In genomic region chr11:45174071-45174470, GRCm38 (mm10) we compare ENCODE assay signal across 17 mouse cellular contexts.
"Had no signal": no experiment of that assay in that cellular context is flagged by ENCODE, and none has a peak within 500 bp of the region (broad histone marks: within the 10 kb centered on the region; RNA-seq: fewer than 3 reads in every experiment).

No protein-coding gene starts in this region.

- H3K4me1 ChIP-seq: midbrain, embryonic 12.5 days; neural tube, embryonic 13.5 days; stomach, embryonic 15.5 days had no signal

- H3K27me3 ChIP-seq: limb, embryonic 15.5 days; midbrain, embryonic 12.5 days; neural tube, embryonic 13.5 days; stomach, embryonic 15.5 days had no signal

- H3K9ac ChIP-seq: limb, embryonic 15.5 days; liver, embryonic 14.5 days; midbrain, embryonic 12.5 days; neural tube, embryonic 13.5 days; stomach, embryonic 15.5 days had no signal

- H3K27ac ChIP-seq: layer of hippocampus, adult 2 months; liver, embryonic 14.5 days; macrophage; midbrain, embryonic 12.5 days; neural tube, embryonic 13.5 days; stomach, embryonic 15.5 days had no signal

- DNase-seq: kidney, adult 2 months; layer of hippocampus, adult 9-11 months; lung, adult 18-20 months; lung, postnatal 14 days; retina, postnatal 1 day; right cerebral cortex, postnatal 25 days; thymus, postnatal 25 days had no signal

- H3K36me3 ChIP-seq: limb, embryonic 15.5 days; midbrain, embryonic 12.5 days; neural tube, embryonic 13.5 days; stomach, embryonic 15.5 days had no signal

- ATAC-seq: intestine, postnatal 0 days; midbrain, embryonic 16.5 days had no signal

- H3K4me3 ChIP-seq: layer of hippocampus, adult 2 months; limb, embryonic 15.5 days; midbrain, embryonic 12.5 days; myocyte; neural tube, embryonic 13.5 days; stomach, embryonic 15.5 days had no signal

- H3K9me3 ChIP-seq: limb, embryonic 15.5 days; midbrain, embryonic 12.5 days; neural tube, embryonic 13.5 days; stomach, embryonic 15.5 days had no signal

- H3K4me2 ChIP-seq: limb, embryonic 15.5 days; midbrain, embryonic 12.5 days; neural tube, embryonic 13.5 days; stomach, embryonic 15.5 days had no signal
